Mouse (Mus musculus): Measurements from ENCODE around the gene Arid1b. TPM values are rescaled to one million over a fixed set of nuclear protein-coding genes. Genes with fewer than 3 reads are reported as not detected.

Arid1b gene
- polyA plus RNA-seq, 1 experiment = 9.1 TPM

GRCm38 (mm10) chr17:5163251-5163826, 169.2 kb downstream of the Arid1b start:
- no peaks in the 10 kb centered on the region for H3K27me3 ChIP-seq (ENCODE audit: control insufficient read depth, insufficient read depth, insufficient read length)
- H3K4me3 ChIP-seq (ENCODE audit: insufficient read depth, poor library complexity, severe bottlenecking) = no peak overlapping the region
- peaks cover 32% of the 10 kb centered on the region for H3K79me2 ChIP-seq (ENCODE audit: control insufficient read depth, insufficient read depth)
- no peak overlapping the region for H3ac ChIP-seq (ENCODE audit: control insufficient read depth, insufficient read length, low read depth)
- H3K79me3 ChIP-seq (ENCODE audit: low read depth) = peaks cover 4% of the 10 kb centered on the region
- no peaks in the 10 kb centered on the region for H3K36me3 ChIP-seq (ENCODE audit: control insufficient read depth, insufficient read depth)
- TF ChIP-seq MAX (IDR thresholded peaks at IDR 0.05) (no peak), MYOG (IDR thresholded peaks at IDR 0.05; ENCODE audit: control insufficient read depth, extremely low read depth, insufficient read length) (no peak), CEBPB (IDR thresholded peaks at IDR 0.05; ENCODE audit: low read depth) (no peak), MYOD1 (IDR thresholded peaks at IDR 0.05; ENCODE audit: control insufficient read depth, insufficient read length, low read depth) (no peak), USF1 (IDR thresholded peaks at IDR 0.05; ENCODE audit: low read depth) (no peak), CTCF (IDR thresholded peaks at IDR 0.05; ENCODE audit: control insufficient read depth, insufficient read depth, insufficient read length) (no peak), FOSL1 (IDR thresholded peaks at IDR 0.05; ENCODE audit: insufficient read depth, low read length, poor library complexity, severe bottlenecking) (no peak)

GRCm38 (mm10) chr17:5164794-5165193, 170.7 kb downstream of the Arid1b start:
- H3K79me2 ChIP-seq (ENCODE audit: control insufficient read depth, insufficient read depth) = peaks cover 34% of the 10 kb centered on the region
- no peak overlapping the region for H3ac ChIP-seq (ENCODE audit: control insufficient read depth, insufficient read length, low read depth)
- no peaks in the 10 kb centered on the region for H3K27me3 ChIP-seq (ENCODE audit: control insufficient read depth, insufficient read depth, insufficient read length)
- TF ChIP-seq USF1 (IDR thresholded peaks at IDR 0.05; ENCODE audit: low read depth) = no peak
- TF ChIP-seq CEBPB (IDR thresholded peaks at IDR 0.05; ENCODE audit: low read depth) = no peak
- TF ChIP-seq MYOD1 (IDR thresholded peaks at IDR 0.05; ENCODE audit: control insufficient read depth, insufficient read length, low read depth) = no peak
- TF ChIP-seq MAX (IDR thresholded peaks at IDR 0.05) = no peak
- TF ChIP-seq CTCF (IDR thresholded peaks at IDR 0.05; ENCODE audit: control insufficient read depth, insufficient read depth, insufficient read length) = no peak
- no peaks in the 10 kb centered on the region for H3K36me3 ChIP-seq (ENCODE audit: control insufficient read depth, insufficient read depth)
- peaks cover 4% of the 10 kb centered on the region for H3K79me3 ChIP-seq (ENCODE audit: low read depth)
- H3K4me3 ChIP-seq (ENCODE audit: insufficient read depth, poor library complexity, severe bottlenecking) = no peak overlapping the region

GRCm38 (mm10) chr17:5165201-5165825, 171.2 kb downstream of the Arid1b start:
- H3K36me3 ChIP-seq (ENCODE audit: control insufficient read depth, insufficient read depth) = no peaks in the 10 kb centered on the region
- H3K27me3 ChIP-seq (ENCODE audit: control insufficient read depth, insufficient read depth, insufficient read length) = no peaks in the 10 kb centered on the region
- no peak for TF ChIP-seq FOSL1 (IDR thresholded peaks at IDR 0.05; ENCODE audit: insufficient read depth, low read length, poor library complexity, severe bottlenecking)
- no peak for TF ChIP-seq USF1 (IDR thresholded peaks at IDR 0.05; ENCODE audit: low read depth)
- TF ChIP-seq MAX (IDR thresholded peaks at IDR 0.05) = no peak
- peak; percentile 65 for TF ChIP-seq MYOD1 (IDR thresholded peaks at IDR 0.05; ENCODE audit: control insufficient read depth, insufficient read length, low read depth)
- peaks cover 30% of the 10 kb centered on the region for H3K79me2 ChIP-seq (ENCODE audit: control insufficient read depth, insufficient read depth)
- H3K4me3 ChIP-seq (ENCODE audit: insufficient read depth, poor library complexity, severe bottlenecking) = no peak overlapping the region
- H3ac ChIP-seq (ENCODE audit: control insufficient read depth, insufficient read length, low read depth) = no peak overlapping the region
- peaks cover 4% of the 10 kb centered on the region for H3K79me3 ChIP-seq (ENCODE audit: low read depth)

GRCm38 (mm10) chr17:5166175-5166574, 172.0 kb downstream of the Arid1b start:
- H3K79me3 ChIP-seq (ENCODE audit: low read depth) = peaks cover 5% of the 10 kb centered on the region
- H3K4me3 ChIP-seq (ENCODE audit: insufficient read depth, poor library complexity, severe bottlenecking) = no peak overlapping the region
- H3ac ChIP-seq (ENCODE audit: control insufficient read depth, insufficient read length, low read depth) = no peak overlapping the region
- H3K27me3 ChIP-seq (ENCODE audit: control insufficient read depth, insufficient read depth, insufficient read length) = no peaks in the 10 kb centered on the region
- H3K36me3 ChIP-seq (ENCODE audit: control insufficient read depth, insufficient read depth) = no peaks in the 10 kb centered on the region
- peaks cover 27% of the 10 kb centered on the region for H3K79me2 ChIP-seq (ENCODE audit: control insufficient read depth, insufficient read depth)
- TF ChIP-seq USF1 (IDR thresholded peaks at IDR 0.05; ENCODE audit: low read depth) = no peak
- no peak for TF ChIP-seq MAX (IDR thresholded peaks at IDR 0.05)
- no peak for TF ChIP-seq MYOG (IDR thresholded peaks at IDR 0.05; ENCODE audit: control insufficient read depth, extremely low read depth, insufficient read length)
- no peak for TF ChIP-seq MYOD1 (IDR thresholded peaks at IDR 0.05; ENCODE audit: control insufficient read depth, insufficient read length, low read depth)
- no peak for TF ChIP-seq CEBPB (IDR thresholded peaks at IDR 0.05; ENCODE audit: low read depth)
- TF ChIP-seq CTCF (IDR thresholded peaks at IDR 0.05; ENCODE audit: control insufficient read depth, insufficient read depth, insufficient read length) = no peak
- no peak for TF ChIP-seq FOSL1 (IDR thresholded peaks at IDR 0.05; ENCODE audit: insufficient read depth, low read length, poor library complexity, severe bottlenecking)

GRCm38 (mm10) chr17:5168046-5168445, 173.9 kb downstream of the Arid1b start:
- Histone ChIP-seq H3K27me3 (ENCODE audit: control insufficient read depth, insufficient read depth, insufficient read length) (no peaks in the 10 kb centered on the region), H3K79me2 (ENCODE audit: control insufficient read depth, insufficient read depth) (peaks cover 36% of the 10 kb centered on the region)
- TF ChIP-seq USF1 (IDR thresholded peaks at IDR 0.05; ENCODE audit: low read depth) = no peak
- no peak for TF ChIP-seq MYOG (IDR thresholded peaks at IDR 0.05; ENCODE audit: control insufficient read depth, extremely low read depth, insufficient read length)
- TF ChIP-seq CEBPB (IDR thresholded peaks at IDR 0.05; ENCODE audit: low read depth) = no peak
- no peak for TF ChIP-seq FOSL1 (IDR thresholded peaks at IDR 0.05; ENCODE audit: insufficient read depth, low read length, poor library complexity, severe bottlenecking)
- TF ChIP-seq CTCF (IDR thresholded peaks at IDR 0.05; ENCODE audit: control insufficient read depth, insufficient read depth, insufficient read length) = no peak
- no peak for TF ChIP-seq MAX (IDR thresholded peaks at IDR 0.05)
- no peak for TF ChIP-seq MYOD1 (IDR thresholded peaks at IDR 0.05; ENCODE audit: control insufficient read depth, insufficient read length, low read depth)

GRCm38 (mm10) chr17:5168640-5169039, 174.5 kb downstream of the Arid1b start:
- H3K79me2 ChIP-seq (ENCODE audit: control insufficient read depth, insufficient read depth) = peaks cover 36% of the 10 kb centered on the region
- H3K4me3 ChIP-seq (ENCODE audit: insufficient read depth, poor library complexity, severe bottlenecking) = no peak overlapping the region
- no peak for TF ChIP-seq MYOD1 (IDR thresholded peaks at IDR 0.05; ENCODE audit: control insufficient read depth, insufficient read length, low read depth)
- no peak for TF ChIP-seq MAX (IDR thresholded peaks at IDR 0.05)
- no peak for TF ChIP-seq MYOG (IDR thresholded peaks at IDR 0.05; ENCODE audit: control insufficient read depth, extremely low read depth, insufficient read length)
- TF ChIP-seq USF1 (IDR thresholded peaks at IDR 0.05; ENCODE audit: low read depth) = no peak
- TF ChIP-seq FOSL1 (IDR thresholded peaks at IDR 0.05; ENCODE audit: insufficient read depth, low read length, poor library complexity, severe bottlenecking) = no peak
- no peak for TF ChIP-seq CEBPB (IDR thresholded peaks at IDR 0.05; ENCODE audit: low read depth)
- no peak for TF ChIP-seq CTCF (IDR thresholded peaks at IDR 0.05; ENCODE audit: control insufficient read depth, insufficient read depth, insufficient read length)
- H3K27me3 ChIP-seq (ENCODE audit: control insufficient read depth, insufficient read depth, insufficient read length) = no peaks in the 10 kb centered on the region
- H3K79me3 ChIP-seq (ENCODE audit: low read depth) = peaks cover 7% of the 10 kb centered on the region
- H3K36me3 ChIP-seq (ENCODE audit: control insufficient read depth, insufficient read depth) = no peaks in the 10 kb centered on the region
- no peak overlapping the region for H3ac ChIP-seq (ENCODE audit: control insufficient read depth, insufficient read length, low read depth)

More at GRCm38 (mm10) chr17:5168046-5168445, 173.9 kb downstream of the Arid1b start:
- Histone ChIP-seq H3K4me3 (ENCODE audit: insufficient read depth, poor library complexity, severe bottlenecking) (no peak overlapping the region), H3K79me3 (ENCODE audit: low read depth) (peaks cover 7% of the 10 kb centered on the region), H3K36me3 (ENCODE audit: control insufficient read depth, insufficient read depth) (no peaks in the 10 kb centered on the region), H3ac (ENCODE audit: control insufficient read depth, insufficient read length, low read depth) (no peak overlapping the region)
